Mouse (Mus musculus) thymus, adult 2 months (tissue): ENCODE results near the gene Slc38a2.

Experiments used
- CTCF ChIP-seq: fragments of 200-500 bp; IDR thresholded peaks from 2 replicates; pipeline ENCODE4 v1.5.1; 2012; ENCODE audit warnings: mild to moderate bottlenecking, control low read depth, low read length, moderate library complexity, borderline replicate concordance; ENCODE audit not compliant: control insufficient read depth, poor library complexity, insufficient read depth; ENCODE audit errors: extremely low read depth
- POLR2A ChIP-seq: fragments of 200-500 bp; IDR thresholded peaks from 2 replicates; pipeline ENCODE4 v1.6.1; 2012; ENCODE audit warnings: mild to moderate bottlenecking, low read length, control low read depth, moderate library complexity; ENCODE audit not compliant: control insufficient read depth, poor library complexity, insufficient read depth; ENCODE audit errors: extremely low read depth

- TF ChIP-seq CTCF = no peak
- TF ChIP-seq POLR2A = no peak
Observed at GRCm38 (mm10) chr15:96688036-96688435, 11.5 kb downstream of the Slc38a2 start.
